Mouse (Mus musculus): ENCODE measurements around the gene Aff1.

Aff1 gene

DNA sequence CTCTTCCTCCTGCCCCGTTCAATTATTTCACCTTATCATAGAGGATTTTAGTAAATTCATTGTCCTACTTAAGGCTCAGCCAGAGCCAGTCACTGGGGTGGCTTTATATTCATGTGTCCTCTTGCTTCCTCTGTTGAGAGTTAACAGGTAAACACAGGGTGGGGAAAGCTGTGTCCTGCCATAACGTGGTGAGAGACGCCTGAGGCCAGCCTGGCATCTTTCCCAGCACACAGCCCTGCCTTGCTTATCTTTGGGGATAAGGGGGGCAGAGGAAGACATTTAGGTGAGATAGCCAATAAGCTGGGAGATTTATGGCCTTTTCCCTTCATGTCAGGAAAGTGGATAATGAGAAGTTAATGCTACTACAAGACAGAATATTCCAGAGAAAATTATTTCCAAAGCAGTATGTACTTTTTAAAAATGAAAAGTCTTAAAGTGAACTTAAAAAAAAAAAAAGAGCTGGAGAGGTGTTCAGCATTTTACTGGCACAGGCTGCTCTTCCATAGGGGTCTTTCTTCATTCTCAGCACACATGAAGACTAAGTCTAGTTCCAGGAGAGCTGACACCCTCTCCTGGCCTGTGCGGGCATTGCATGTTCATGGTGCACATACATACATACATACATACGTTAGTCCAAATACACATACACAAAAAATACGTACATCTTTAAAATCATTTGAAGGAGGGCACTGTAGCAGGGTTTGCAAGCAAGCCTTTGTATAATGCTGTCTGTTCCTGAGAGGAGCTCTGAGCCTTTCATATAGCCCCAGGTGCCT is 78.5 kb downstream of the Aff1 start:
- no peak for DNase-seq (ENCODE audit: low read depth in 1 of 2, low spot score in 2 of 2)

DNA sequence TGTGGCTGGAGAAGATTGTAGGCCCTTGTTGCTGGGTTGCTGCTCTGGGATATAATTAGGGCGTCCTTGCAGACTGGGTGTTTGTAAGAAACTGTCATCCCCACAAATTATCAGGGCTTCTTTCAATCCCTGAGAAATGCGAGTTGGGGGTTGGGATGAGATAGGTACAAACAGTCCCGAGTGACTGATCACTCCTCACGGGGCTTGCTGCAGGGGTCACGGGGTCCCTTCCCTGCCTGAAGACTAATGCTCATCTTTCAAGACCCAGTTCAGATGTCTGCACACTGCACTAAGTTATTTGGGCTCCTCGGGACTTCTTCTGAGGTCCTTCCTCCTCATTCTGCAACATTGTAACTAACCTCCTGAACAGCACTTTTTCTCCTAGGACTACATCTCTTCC is 79.2 kb downstream of the Aff1 start:
- no peak for DNase-seq (ENCODE audit: low read depth in 1 of 2, low spot score in 2 of 2)

DNA sequence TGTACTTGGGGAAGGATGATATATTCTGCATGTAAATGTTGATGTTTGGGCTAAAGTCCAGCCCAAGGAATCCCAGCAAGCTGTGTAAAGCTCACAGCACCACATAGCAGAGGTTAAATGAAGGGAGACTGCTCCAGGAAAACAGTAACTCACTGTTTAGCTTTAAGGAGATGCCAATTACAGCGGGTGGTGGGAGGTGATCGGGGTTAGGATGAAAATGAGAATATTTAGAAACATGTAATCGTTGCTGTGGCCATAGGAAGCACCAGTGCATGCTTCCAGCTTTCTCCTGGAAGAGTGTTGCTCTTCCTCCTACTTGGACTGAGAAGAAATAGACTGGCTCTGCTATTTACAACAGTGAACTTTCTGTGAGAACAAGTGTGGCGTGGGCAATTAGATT is 80.1 kb downstream of the Aff1 start:
- DNase-seq (ENCODE audit: low read depth in 1 of 2, low spot score in 2 of 2) = no peak

DNA sequence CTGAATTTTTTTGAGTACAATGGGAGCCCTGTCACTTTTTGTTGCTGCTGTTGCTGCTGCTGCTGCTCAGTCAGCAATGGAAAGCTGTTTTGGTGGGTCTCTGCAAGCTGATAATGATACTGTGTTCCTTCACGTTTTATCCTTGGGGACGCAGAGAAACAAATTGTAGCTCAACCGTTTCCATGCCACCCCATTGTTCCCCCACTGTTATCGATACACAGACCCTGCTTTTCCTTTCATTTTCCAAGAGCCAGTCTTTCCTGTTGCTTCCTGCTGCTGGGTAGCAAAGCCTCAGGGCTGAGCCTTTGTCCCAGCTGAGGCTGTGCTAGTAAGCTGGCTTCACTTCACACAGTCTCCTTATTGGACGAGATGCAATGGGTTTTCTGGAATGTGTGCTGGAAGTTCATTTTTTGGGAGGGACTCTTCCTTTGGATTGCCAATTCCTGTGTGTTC is 81.0 kb downstream of the Aff1 start:
- no peak for DNase-seq (ENCODE audit: low read depth in 1 of 2, low spot score in 2 of 2)

DNA sequence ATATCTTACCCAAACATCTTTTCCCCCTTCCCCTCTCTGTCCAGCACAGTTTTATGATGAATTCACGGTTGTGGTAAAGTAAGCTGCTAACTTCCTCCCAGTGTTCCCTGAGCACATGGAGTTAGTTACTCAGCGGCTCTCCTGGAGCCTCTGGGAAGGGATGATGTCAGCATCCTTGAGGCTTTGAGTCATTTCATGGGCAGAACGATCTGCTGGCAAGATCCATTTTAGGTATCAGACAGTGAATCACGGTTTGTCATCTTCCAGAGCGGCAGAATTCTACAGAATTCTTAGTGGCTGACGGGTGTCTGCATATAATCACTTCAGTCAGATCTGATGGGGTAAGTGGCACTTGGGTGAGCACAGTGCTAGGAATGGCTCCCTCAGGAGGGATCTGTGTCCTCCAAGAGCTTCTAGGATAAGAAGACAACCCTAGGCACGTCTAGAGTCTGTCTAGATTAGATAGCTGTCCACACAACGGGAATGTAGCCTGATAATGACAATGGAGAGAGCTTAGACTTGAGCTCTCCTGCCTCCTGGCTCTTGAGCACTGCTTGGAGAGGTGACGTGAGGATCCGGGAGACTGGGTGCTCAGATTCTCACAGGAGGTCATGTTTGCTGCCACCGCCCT is 82.6 kb downstream of the Aff1 start:
- DNase-seq (ENCODE audit: low read depth in 1 of 2, low spot score in 2 of 2) = no peak

DNA sequence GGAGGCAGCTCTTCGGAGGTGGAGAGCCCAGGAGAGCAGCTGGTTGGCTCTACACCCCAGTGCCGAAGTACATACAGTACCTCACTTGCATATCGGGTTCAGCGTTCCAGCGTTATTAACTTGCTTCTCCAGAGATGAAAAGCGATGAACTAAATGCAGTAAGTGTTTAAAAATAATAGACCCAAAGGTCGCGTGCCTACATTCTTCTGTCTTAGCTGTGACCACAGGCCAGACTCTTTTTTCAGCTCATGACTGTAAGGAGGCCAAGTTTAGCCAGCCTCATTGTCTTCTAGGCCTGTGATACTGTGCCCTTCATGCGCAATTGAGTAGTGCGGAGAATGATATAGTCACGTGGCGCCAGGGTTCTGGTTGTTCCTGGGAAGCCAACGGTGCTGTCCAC is 83.3 kb downstream of the Aff1 start:
- no peak for DNase-seq (ENCODE audit: low read depth in 1 of 2, low spot score in 2 of 2)

DNA sequence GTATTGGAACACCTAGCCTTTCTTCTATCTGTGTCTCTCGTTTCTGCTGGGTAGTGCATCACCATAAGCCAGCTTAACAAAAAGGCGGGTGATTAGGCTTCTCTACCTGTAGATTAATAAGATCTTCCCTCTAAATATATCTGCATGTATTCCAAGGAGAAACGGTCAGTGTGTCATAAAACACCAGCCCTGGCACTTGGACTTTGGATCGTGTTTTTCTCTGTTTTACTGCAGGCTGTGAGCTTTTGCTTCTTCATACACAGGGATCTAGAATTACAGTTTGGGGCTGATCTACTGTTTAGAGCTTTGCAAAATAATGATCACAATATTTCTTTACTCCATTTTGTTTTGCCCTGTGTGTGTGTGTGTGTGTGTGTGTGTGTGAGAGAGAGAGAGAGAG is 84.7 kb downstream of the Aff1 start:
- no peak for DNase-seq (ENCODE audit: low read depth in 1 of 2, low spot score in 2 of 2)

DNA sequence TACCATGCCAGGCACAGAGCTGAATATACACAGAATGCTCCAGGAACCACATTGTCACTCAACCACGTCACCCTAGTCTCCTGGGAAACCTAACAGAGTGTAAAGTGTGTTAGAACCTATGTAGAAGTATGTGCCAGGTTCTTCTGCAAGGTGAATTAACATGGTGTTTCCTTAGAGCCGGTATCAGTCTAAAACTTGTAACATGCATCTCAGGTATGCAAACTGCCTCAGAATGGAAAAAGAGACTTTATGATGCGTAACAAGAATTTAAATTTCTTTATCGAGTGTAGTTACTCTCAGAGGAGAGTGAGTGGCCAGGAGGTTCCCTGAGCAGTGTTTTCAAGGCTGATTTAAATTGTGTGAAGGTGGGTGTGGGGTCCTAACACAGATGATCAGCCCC is 85.3 kb downstream of the Aff1 start:
- DNase-seq (ENCODE audit: low read depth in 1 of 2, low spot score in 2 of 2) = no peak

DNA sequence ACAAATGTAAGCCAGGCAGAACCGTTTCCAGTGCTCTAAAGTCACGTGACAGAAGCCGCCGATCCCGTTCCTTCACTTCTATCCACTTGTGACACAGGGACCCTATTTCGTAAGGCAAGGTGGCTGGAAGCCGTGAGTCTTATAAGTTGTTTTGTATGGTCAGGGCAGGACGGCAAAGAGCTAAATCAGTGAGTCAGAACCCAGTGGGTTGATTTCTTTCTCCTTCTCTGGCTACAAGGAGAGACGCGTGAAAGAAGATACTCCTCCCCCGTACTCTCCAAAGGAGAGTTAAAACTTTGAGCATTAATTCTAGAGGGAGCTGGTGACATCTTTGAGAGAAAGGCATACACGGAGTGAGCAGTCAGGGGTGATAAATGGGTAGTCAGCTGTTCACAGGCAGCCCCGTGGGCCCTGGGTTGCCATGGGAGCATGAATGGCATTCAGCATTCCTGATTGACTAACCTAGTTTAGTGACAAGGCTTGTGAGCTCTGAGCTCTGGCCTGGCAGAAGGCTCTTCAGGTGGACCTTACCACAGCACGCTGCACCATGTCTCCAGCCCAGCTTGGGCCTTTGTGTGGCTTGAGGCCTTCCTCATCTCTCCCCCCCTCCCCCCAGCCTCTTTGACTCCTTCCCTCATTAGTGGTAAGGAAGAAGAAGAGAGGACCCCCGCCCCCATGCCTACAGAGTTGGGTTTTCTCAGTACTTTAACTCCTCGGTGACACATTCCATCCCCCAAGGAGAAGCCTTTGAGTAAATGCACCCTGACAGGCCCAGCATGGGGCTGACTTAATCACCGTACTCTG is 86.3 kb downstream of the Aff1 start:
- DNase-seq (ENCODE audit: low read depth in 1 of 2, low spot score in 2 of 2) = no peak

DNA sequence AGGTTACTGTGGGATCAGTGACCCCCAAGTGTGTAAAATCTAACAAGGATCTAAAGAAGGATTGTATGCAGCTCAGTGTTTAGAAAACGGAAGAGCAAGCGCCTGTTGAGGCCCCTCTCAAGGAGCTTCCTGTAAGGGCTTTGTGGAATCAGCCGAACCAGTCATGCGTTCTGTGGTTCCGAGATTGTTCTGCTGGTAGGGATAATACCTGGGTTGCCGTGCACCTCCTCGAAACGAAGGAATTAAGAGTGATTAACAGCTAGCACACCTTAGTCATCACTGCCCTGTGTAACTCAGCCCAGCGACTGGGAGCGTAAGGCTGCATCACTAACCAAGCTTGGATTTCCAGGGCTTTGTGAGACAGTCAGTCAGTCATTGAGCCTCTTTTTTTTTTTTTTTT is 87.7 kb downstream of the Aff1 start:
- no peak for DNase-seq (ENCODE audit: low read depth in 1 of 2, low spot score in 2 of 2)

DNA sequence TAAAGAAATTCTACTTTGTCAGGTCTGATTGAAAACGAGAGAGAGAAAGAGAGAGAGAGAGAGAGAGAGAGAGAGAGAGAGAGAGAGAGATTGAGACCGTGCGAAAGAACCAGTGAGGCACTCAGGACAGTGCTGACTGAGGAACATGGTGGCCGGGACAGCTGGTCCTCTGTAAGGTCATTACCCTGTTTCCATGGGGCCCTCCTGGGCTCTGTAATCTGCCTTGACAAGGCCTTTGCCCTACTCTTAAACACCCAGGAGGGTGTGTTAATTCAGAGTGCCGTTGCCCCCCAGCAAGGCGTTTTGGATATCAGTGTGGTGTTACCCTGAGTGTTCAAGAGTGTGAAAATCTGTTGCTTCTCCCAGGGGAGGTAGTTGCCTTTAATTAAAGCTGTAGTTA is 88.1 kb downstream of the Aff1 start:
- DNase-seq (ENCODE audit: low read depth in 1 of 2, low spot score in 2 of 2) = no peak

DNA sequence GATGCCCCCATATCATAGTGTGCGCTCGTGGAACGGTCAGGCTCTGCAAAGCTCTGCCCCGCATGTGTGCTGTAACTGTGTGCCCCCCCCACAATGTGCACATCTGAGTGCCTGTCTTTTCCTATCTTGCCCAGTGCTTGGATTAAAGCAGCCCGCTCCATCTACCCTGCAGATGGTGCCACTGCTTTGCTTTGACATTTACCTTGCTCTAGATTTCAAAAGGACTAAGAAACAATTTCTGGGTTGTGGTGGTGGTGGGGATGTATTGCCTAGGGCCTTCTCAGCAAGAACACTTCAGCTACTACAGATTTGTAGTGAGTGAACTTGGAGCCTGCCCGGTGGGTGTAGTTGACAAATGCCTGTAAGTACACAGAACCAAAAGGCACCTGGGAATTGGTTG is 88.7 kb downstream of the Aff1 start:
- no peak for DNase-seq (ENCODE audit: low read depth in 1 of 2, low spot score in 2 of 2)

DNA sequence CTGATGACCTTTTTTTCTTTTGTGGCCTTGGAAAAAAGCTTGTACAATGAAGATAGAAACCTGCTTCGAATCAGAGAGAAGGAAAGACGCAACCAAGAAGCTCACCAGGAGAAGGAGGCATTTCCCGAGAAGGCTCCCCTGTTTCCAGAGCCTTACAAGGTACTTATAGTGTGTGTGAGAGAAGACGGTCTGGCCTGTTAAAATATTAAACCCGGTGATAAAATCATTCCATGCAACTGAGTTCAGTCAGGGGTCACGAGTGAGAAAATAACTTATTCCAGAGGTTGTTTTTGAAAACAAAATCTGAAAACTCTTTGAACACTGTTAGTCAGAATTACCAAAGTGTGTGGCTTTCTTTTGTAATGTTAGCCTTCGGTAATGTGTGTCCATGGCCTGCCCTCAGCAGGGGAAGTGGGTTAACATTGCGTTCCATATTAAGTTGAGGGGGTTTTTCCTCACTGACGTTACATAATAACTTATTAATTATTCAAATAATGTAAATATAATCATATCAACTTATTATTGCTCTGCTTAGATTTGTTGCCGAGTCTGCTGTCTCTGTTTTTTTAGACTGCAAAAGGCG is 91.0 kb downstream of the Aff1 start:
- DNase-seq (ENCODE audit: low read depth in 1 of 2, low spot score in 2 of 2) = no peak

DNA sequence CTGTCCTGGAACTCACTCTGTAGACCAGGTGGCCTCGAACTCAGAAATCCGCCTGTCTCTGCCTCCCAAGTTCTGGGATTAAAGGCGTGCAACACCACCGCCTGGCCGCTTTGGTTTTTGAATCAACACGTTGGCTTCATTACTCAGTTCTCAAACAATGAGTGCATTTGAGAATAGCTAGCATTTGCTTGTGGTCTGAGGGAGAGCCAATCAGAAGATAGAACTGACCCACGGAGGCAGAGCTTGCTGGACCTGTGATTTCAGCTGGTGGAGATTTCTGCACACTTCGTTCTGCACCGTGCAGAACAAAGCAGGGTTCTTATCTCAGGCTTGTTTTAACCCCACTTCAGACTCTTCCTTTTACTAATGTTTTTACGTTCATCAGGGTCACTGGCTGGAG is 93.9 kb downstream of the Aff1 start:
- DNase-seq (ENCODE audit: low read depth in 1 of 2, low spot score in 2 of 2) = no peak

DNA sequence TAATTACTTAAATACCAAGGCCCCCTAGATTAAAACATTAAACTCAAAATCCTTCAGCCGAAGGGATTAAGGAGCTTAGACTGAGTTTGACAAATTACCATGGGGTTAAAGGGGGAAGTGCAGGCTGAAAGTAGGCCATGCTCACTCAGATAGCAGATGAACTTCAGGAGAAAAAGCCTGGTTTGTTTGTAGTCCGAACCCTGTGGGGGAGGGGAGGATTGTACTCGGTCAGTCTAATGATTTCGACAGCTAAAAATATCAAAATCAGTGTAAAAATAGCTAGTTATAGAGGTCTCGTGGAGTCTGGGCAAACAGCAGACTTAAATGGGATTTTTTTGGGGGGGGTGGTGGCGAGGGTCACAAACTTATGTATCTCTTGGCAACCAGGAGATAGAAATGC is 96.3 kb downstream of the Aff1 start:
- no peak for DNase-seq (ENCODE audit: low read depth in 1 of 2, low spot score in 2 of 2)

DNA sequence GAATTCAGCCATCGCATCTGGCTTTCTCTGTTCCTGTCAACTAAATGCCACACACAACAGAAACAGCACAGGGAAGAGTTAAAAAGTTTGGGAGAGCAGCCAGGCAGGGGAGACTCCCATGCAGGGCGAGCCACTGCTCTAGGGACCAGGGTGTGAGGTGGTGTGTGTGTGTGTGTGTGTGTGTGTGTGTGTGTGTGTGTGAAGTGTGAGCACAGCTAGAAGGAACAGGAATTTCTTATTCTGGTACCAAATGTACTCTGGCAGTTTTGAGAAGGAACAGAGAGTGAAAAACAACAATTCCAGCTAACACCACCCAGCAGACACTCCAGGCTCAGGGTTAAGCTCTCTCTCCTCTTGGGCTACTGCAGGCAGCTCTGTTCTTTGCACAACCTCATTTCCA is 96.8 kb downstream of the Aff1 start:
- DNase-seq (ENCODE audit: low read depth in 1 of 2, low spot score in 2 of 2) = no peak

DNA sequence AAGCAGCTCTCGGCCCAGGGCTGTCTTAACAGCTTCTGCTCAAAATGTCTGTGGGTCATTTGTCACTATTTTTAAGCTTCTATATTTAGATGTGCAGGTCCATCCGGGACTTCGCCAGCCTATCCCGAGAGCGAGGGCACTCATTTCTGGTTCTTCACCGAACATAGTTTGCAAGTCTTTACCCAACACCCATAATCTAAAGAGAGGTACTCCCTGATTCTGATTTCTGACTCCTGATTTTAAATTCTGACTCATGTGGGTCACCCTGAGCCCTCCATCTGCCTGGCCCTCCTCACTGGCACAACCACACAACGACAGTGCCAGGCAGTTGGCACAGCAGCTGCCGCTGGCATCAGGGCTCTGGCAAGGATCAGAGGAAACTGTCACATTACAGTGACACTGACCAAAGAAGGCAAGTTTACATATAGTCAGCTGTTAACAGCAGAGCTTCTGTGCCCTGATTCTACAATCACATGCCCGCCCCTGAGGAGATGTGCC is 97.5 kb downstream of the Aff1 start:
- DNase-seq (ENCODE audit: low read depth in 1 of 2, low spot score in 2 of 2) = no peak

DNA sequence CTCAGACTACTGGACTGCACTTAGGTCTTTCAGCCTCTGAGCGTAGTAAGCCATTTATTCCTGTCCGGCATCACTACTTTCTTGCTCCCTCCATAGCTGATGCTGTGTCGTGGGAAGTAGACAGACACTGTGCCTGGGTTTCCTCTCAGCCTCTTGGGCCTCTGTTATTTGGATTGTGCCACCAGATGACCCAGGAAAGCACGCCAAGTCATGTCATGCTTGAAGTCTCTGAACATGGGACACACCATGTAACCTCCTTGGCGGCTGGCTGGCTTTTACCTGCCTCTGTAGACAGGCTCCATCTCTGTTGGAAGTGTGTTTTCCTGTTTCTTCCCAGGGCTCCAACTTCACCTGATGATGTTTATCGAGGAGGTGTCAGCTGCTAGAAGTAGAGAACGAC is 99.6 kb downstream of the Aff1 start:
- no peak for DNase-seq (ENCODE audit: low read depth in 1 of 2, low spot score in 2 of 2)

DNA sequence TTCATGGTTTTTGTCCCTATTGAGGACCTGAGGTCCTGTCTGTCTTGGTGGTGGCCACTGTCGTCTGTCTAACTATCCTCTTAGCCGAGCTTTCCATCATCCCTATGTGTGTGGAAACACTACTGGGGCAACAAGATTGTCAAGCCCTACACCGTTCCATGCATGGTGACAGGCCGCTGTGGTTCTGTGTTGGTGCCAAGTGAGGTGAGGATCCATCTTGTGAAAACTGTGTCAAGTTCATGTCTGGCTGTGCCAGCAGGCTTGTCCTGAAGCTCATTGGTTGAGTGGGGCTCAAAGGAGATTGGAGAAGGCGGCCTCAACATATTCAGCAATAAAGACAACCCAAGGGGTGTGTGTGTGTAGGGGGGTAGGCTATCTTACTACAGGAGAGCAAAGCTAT is 102.9 kb downstream of the Aff1 start:
- DNase-seq (ENCODE audit: low read depth in 1 of 2, low spot score in 2 of 2) = no peak

DNA sequence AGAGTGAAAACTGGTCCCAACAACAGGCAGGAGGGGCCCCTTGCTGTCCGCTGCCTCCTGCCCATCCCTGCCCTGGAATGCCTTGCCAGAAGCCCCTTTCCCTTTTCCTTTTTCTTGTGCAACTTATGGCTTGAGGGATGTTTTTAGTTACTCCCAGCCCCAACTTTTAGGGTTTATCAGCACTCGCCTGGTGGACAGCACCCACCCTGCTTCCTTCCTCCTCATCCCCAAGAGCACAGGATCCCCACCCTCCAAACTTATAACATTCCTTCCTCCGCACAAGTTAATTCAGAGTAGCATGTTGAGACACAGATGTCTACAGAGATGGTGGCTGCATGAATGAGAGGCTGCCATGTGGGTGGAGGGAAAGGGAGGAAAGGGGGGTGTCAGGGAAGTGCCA is 103.9 kb downstream of the Aff1 start:
- no peak for DNase-seq (ENCODE audit: low read depth in 1 of 2, low spot score in 2 of 2)

DNA sequence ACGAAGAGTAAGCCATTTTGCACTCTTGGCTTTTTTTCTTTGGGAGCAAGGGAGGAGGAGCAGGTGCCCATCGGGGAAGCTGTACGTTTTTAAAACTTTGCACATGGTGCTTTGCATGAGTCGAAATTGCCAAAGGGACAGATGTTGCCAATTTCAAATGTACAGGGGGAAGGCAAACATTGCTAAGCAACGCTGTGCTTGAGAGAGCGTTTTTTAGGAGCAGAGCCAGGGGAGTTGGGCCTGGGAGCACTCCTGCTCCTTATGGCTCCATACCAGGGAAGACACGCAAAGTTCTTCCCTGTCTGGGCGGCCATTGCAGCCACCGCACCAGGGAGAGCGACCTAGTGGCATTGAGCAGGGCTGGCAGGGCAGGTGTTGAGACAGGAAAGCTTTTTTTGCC is 105.6 kb downstream of the Aff1 start:
- no peak for DNase-seq (ENCODE audit: low read depth in 1 of 2, low spot score in 2 of 2)

DNA sequence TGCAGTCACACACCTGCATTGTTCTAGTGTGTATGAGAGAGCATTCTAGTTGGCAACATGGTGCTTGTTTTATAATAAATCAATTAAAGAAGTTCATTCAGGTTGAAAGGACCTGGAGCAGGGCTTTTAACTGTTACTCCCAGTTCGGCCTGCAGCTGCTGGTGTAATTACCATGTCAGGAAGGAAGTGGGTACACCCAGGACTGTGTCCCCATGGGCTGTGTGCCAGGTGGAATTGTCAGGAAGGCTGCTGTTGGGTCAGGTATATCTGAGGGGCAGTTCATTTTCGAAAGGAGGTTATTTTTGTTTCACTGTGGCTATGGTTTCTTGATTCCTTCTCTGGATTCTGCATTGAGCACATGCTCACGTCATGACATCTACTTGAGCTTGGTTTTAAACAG is 107.3 kb downstream of the Aff1 start:
- no peak for DNase-seq (ENCODE audit: low read depth in 1 of 2, low spot score in 2 of 2)
